Mouse (Mus musculus) gastrocnemius, postnatal 10 days (tissue): ENCODE results near the gene Dmbt1. TPM values are rescaled to one million over a fixed set of nuclear protein-coding genes. Genes with fewer than 3 reads are reported as not detected.
"Not testable (repeated sequence)": the region's sequence is repeated elsewhere in the genome, so short reads cannot be mapped to it uniquely, and the experiment has no call there.

Source experiments
- DNase-seq: peaks from one replicate; pipeline ENCODE4 v3.0.0; 2021; ENCODE audit warnings: mixed read lengths
- long read RNA-seq, 2 experiments: library from polyadenylated mRNA; stranded (forward); transcript quantifications; one replicate each; pipeline ENCODE4 v2.0.0; 2021
- total RNA-seq, 2 experiments: library from RNA; stranded (reverse); gene quantifications; 2 replicates each; pipeline ENCODE4 v1.2.3; 2021

Dmbt1 gene
- total RNA-seq: not detected
- long read RNA-seq, experiment 1: 0 reads
- long read RNA-seq, experiment 2: 0 reads

DNA sequence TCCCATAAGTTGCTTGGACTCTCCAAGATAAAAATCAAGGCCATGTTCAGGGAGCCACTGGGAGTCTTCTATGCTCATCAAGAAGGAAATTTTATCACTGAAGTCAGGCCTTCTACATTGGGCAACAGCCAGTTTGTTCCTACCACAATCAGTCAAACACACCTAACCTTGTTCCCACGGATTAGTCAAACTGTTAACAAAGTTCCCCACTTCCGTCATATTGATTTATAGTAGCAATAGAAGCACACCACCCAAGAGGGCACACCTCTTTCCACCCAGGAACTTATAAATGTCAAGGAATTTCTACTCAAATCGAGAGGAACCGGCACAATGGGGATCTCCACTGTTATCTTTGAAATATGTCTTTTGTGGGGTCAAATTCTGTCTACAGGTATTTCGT is at the start of gene Dmbt1:
Gene Dmbt1, plus strand, starts transcription at position 299 of the 400 bp plus-strand sequence.
- DNase-seq: no peak

DNA sequence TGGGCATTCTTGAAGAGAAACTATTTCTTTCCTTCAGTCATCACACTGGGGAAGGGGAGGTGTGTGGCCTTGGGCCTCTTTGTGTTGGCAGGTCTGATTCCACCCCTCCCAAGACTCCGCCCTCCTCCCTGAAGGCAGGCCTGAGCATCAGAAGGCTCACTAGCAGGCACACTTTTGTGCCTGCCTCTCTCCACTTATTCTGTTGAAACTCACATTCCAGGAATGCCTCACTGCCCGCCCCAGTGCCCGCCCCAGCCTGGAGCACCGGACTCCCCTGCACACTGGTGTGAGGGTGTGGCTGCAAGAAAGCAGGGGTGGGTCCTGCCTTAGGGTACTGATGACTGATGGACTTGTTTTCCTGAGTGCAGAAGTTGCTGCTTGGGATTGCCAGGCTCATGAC is 49.5 kb upstream of the Dmbt1 start:
- DNase-seq: no peak

DNA sequence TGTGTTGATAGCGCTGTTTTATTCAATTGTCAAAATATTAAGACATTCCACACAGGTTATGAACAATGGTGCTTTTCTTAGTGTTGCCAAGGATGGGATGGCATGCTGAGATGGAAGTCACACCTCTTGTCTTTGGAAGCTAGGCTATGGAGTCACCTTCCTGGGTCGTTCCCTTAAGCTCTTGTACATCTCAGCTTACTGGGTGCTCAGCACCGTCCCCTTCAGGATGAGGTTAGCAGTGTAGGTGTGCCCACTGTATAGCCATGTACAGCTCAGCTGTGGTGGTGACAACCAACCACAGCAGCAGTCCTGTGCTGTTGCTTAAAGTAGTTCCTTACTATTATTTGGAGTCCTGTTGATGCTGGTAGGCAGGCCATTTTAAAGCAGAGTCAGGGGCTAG is 49.0 kb upstream of the Dmbt1 start:
- DNase-seq: no peak

DNA sequence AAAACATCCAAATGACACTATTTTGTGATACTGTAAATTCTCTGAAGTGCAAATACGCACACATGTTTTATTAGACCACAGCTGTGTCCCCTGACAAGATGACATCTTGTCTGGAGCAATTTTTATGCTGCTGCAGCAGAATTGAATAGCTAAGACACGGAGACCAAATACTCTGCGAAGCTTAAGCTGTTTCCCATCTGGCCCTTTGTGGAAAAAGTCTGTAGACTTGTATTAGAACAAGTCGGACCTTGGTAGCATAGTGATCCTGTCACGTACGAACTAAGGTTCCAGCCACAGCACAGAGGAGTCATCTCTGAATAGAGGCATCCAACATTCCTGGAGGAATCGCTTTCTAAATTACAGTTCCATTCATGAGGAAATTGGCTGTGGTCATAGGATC is 47.6 kb upstream of the Dmbt1 start:
- DNase-seq: no peak

DNA sequence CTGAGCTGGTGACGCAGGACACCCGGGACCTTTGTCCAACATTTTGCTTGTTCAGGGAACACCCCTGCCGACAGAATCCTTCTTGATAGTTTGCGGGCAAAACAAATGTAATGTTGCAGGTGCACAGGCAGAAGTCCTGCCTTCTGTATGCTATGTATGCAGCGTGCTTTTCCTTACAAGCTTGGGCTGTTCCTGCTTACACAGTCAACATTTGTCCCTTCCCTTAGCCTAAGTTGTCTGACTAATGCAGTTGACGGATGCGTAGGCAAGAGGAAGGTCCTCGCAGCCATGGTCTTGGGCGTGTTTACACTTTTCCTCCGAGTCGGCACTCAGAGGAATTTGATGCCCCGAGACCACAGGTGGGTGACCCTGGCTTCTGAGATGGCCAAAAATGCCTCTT is 46.7 kb upstream of the Dmbt1 start:
- no peak for DNase-seq

DNA sequence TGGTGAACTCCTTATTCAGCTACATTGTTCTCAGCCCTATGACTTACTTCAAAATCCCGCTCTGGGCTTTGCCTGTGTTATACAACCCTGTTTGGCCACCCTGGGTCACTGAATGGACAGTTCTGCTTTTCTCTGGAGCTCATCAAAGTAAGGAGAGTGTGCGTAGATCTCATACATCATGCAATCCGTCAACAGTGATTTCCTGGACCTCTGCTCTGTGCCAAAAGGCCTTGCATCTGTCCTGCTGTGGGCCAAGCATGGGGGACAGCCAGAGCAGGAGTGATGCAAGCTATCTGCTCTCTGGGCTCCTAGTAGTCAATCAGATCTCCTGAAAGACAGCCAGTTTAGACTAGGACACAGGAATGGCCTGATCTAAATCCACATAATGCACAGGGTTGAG is 46.1 kb upstream of the Dmbt1 start:
- DNase-seq: no peak

DNA sequence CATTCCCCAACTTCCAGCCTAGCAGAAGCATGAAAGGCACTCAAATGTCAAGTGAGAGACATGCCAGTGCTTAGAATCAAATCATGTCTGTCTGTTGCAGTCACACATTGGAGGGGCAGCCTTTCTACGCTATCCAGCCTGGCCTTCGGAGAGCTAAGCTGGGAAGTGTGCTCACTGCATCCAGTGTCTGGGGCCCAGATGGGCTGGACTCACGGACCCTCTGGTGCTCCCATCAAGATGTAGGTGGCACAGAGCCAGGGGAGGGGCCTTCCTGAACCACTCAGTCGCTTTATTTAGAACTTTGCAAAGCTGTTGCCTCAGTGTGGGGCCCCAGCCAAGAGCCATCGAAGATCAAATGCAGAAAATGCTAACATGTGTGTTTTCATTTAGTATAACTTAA is 43.7 kb upstream of the Dmbt1 start:
- DNase-seq: peak; percentile 54

DNA sequence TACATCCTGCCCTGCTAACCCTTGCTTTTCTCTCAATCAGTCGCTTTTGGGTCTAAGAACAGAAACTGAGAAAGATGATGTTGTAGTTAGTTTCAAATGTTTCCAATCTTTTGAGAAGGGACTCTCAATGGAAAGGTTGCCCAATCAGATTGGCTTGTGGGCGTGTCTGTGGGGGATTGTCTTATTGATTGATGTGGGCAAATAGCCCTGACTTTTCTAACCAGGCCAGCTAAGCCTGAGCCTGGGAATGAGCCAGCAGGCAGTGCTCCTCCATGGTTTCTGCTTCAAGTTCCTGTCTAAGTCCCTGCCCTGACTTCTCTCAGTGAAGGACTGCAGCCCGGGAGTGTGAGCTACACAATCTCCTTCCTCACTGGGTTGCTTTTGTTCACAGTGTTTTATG is 42.5 kb upstream of the Dmbt1 start:
- DNase-seq: no peak

DNA sequence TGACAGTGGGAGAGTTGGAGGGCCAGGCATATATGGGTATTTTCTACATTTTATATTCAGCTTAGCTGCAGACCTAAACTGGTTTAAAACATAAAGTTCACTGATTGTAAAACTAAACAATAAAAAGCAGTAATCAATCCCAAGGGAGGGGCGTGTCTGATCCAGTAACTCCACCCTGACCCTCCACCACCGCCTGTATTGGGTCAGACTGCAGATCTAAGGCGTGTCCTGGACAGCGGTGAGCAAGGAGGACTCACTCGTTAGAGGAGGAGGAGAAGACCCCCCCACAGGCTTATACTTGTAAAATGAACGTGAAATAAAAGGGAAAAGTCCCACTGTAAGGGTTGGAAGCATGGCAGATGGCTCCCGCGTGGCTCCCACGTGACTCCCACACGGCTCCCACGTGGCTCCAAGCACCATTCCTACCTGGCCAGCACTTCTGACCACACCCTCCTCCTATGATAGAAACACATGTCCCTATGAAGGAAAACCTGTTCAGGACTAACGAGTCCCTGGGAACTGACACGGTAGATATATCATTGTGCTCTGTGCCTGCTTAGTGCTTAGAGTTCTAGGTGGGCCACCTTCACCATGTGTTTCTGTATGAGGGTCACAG is 40.6 kb upstream of the Dmbt1 start:
- DNase-seq: no peak

DNA sequence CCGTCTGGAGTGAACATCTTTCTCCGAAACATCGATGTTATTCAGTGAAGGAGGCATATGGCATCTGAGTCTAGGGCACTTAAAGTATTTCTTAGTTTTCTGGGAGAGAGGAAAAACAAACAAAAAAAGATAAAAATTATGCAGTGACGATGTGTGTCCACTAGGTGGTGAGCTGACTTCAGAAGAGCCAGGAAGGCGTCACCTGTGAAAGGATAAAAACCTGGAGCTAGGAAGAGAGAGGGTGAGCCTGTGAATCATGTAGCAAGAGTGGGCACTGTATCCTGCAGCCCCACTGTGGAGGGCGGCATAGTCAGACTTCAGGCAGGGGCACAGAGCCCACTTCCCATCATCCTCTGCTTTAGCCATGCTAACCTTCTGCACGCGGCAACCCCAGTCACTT is 37.9 kb upstream of the Dmbt1 start:
- no peak for DNase-seq

DNA sequence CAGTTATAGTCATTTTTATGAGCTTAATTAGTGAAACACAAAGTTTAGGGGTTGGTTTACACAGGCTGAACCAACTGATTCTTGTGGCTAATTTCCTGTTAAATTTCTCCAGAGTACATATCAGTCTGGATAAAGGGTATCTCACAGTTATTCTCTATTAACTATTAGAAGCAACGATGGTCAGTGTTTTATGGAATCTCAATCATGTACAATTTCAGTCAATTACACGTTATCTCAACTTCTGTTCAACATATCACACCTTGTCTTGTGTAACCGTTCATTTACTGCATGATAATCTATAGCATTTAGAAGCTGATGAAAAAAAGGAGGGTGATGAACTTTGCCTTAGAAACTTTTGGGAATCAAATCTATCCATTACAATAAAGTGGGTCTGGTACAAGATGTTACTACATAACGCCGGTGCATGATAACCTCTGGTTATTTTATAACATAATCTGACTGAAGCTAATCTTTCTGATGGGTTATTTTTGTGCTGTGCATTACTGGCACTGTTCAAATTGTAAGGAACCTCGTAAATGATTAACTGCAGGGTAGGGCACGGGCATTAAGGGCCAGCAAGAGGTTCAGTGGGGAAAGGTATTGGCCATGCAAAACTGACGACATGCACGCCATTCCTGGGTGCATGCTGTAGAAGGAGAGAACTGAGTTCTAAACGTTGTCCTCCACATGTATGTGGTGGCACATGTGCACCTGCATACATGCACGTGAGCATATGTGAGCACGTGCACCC is 29.7 kb upstream of the Dmbt1 start:
- no peak for DNase-seq

DNA sequence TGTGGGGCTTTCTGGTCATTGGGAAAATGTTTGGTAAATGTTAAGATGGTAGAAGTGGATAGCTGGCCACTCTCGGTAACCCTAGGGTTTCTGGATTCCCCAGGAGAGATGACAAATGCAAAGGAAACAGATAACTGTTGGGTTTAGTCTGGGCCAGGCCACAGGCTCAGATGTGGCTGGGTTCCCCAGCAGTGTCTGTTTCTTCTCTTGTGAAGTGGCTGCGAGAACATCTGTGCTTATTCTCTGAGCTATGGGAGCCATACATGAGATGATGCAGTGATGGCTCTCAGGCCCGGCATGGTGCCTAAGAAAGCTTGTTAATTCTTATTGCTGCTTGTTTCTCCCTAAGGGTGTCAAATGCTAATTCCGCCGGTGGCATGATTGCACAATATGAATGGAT is 27.8 kb upstream of the Dmbt1 start:
- no peak for DNase-seq

DNA sequence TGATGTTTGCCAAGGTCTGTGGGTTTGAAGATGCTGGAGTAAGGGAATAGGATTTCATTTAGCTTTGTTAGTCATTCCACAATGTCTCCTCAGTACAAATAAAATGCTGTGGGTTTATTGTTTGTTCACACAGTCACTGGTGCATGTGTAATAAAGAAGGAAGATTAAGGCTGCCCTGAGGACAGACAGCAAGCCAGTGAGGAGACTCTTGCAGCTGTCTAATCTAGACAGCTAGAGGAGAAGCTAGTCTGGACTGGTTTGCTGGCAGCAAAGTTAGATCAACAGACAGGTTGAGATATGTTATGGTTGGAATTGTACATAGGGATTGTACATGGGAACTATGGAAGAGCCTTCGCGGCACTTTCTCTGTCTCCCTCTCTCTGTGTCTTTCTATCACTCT is 24.6 kb upstream of the Dmbt1 start:
- DNase-seq: no peak

DNA sequence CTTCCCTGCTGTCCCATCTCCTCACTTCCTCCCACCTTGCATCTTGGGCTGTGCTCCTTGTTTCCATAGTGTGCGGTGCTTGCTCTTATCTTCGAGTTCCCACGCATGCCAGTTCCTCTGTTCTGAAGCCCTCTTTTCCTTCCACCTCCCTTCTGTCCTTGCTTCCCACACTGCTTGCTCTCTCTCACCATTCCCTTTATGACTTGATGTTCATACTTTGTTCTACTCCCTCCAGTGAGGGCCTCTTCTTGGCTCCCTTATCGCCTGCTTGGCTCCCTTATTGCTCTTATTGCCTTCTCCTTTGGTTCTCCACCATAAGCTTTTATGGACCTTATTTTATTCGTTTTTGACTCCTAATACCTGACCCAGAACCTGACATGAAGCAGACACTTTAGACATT is 22.7 kb upstream of the Dmbt1 start:
- DNase-seq: no peak

DNA sequence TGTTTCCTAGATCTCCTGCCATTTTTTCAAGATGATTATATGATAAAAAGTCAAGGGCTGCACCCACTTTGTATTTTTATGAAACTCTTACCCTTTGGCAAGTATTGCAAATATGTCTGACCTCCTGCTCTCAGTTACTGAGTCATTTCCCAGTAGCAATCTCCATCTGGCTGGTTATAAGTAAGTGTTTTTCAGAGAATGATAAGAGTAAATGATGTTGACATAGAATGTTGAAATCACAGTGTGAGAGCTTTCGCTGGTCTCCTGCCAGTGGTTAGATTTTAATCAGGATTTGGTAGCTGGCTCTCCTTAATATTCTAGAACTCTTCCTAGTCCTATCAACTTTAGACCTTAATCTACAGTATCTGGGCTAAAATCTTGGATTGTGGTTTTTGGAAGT is 20.0 kb upstream of the Dmbt1 start:
- no peak for DNase-seq

DNA sequence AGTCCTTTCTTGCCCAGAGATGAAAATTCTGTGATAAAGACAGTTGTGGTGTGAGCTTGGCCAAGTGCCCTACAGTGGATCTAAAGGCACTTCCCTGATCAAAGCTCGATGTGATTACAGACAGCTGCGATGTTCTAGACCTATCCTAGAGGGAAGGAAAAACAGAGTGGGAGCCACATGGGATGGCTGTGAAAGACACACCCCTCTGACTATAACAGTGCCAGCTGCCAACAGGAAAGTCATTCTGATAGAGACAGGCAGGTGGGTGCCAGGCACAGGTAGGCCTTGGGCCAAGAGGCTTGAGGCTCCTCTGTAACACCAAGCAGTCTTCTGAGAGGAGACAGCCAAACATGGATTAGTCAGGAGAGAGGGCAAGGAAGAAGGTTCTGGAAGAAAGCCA is 12.7 kb upstream of the Dmbt1 start:
- DNase-seq: no peak

DNA sequence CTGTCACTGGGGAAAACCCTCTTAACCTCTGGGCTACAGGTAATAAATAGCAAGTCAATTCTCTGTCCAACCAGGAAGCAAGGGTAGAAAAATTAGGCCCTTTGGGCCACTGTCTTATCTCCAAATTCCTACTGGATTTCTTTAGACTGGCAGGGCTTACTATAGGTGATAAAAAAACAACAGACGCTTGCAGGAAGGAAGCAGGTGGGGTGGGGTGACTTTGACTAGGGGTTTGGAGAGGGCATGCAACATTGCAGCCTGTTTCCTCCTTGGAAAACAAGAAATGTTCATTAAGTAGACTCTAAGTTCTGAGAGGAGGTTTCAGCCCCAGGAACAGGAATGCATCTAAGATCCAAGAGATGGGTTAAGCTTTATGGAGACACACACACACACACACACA is 7.0 kb upstream of the Dmbt1 start:
- no peak for DNase-seq

DNA sequence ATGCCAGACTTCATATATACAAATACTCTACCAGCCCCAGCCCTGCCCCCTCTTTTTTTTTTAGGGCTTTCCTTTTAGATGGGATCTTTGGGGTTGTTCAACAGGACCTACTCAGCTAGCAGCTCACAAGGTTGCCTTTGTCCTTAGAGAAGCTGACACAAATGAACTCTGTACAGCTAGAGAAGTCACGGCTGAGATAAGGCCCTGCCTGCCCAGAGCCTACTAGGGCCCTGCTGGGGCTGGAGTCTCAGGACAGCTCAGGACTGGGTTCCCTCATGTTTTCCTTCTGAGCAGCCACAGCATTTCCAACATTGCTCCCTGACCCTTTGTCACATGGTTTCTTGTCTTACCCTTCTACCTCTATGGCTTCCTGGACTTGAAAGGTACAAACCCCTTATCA is 4.3 kb upstream of the Dmbt1 start:
- DNase-seq: no peak

DNA sequence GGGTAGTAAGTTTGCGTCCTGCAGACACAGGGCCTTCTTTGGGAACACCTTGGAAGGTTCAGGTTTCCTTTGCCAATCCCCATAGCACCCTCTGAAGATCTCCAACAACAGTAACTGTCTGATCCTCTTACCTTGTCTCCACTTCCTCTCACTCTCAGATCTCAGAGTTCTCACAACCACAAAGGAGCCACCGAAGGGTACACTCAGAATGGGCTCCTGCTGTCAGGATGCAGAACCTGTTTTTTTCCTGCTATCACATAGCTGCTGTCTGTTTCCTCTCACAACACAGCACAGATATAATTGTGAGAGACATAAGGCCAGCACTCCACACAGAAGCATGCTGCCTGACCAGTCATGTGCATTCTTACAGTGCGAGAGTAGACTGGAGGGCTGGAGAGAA is 4.5 kb downstream of the Dmbt1 start:
- DNase-seq: no peak

DNA sequence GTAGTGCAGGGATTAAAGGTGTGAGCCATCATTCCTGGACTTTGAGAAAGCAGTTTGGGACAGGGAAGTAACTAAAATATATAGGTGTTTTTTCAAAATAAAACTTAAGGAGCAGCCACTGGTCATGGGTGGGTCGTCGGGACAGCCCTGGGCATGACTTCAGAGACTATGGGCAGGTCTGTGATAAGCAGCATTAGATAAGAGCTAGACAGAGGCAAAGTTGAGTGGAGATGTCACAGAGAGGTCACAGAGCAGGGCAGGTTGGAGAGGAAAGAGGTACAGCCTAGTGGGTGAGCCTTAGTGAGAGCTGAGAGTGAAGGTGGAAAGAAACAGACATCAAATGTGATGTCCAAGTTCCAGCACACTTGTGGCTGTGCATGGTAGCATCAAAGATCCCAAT is 5.2 kb downstream of the Dmbt1 start:
- no peak for DNase-seq

DNA sequence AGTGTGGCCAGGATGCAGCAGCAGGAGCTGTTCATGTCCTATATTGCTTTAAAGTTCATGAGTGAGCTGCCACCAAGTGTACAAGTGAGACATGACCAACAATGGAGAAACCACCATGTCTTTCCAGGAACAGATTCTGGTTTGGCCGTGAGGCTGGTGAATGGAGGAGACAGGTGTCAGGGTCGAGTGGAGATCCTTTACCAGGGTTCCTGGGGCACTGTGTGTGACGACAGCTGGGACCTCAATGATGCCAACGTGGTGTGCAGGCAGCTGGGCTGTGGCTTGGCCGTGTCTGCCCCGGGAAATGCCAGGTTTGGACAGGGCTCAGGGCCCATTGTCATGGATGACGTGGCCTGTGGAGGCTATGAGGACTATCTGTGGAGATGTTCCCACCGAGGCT is 8.9 kb downstream of the Dmbt1 start:
- DNase-seq: not testable (repeated sequence)

DNA sequence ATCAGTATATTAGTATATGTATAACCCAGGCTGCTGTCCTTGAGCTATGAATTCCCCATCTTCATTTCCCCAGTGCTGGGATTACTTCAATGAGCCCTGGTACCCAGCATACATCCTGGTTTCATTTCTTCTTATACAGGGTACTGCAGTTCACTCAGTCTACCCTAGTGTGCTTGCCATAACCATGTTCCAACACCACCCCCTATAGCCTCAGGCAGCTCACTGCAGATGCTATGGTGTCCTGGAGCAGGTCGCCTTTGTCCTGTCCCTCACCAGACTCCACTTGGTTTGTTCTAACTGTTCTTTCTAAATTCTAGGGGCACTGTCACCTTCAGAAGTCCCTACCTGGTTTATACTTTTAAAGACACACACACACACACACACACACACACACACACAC is 10.8 kb downstream of the Dmbt1 start:
- DNase-seq: no peak

DNA sequence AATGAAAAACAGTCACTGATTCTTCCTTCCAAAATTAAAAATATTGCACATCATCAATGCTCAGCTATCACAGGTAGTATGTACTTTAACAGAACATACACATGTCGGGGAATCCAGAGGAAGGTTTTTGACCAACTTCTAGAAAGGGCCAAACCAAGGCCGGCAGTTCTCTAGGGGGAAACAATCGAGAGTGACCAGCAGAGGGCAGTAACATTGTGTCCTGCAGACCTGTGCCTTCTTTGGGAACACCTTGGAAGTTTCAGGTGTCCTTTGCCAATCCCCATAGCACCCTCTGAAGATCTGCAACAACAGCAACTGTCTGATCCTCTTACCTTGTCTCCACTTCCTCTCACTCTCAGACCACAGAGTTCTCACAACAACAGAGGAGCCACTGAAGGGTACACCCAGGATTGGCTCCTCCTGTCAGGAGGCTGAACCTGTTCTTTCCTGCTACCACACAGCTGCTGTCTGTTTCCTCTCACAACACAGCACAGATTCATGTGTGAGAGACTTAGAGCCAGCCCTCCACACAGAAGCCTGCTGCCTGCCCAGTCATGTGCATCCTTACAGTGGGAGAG is 13.5 kb downstream of the Dmbt1 start:
- not testable (repeated sequence) for DNase-seq

DNA sequence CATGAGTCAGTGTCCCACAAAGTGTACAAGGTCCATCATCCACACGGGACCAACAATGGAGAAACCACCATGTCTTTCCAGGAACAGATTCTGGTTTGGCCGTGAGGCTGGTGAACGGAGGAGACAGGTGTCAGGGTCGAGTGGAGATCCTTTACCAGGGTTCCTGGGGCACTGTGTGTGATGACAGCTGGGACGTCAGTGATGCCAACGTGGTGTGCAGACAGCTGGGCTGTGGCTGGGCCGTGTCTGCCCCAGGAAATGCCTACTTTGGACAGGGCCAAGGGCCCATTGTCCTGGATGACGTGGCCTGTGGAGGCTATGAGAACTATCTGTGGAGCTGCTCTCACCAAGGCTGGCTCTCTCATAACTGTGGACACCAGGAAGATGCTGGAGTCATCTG is 18.0 kb downstream of the Dmbt1 start:
- DNase-seq: not testable (repeated sequence)
